Mouse (Mus musculus): ENCODE results near the gene Hip1.

DNA sequence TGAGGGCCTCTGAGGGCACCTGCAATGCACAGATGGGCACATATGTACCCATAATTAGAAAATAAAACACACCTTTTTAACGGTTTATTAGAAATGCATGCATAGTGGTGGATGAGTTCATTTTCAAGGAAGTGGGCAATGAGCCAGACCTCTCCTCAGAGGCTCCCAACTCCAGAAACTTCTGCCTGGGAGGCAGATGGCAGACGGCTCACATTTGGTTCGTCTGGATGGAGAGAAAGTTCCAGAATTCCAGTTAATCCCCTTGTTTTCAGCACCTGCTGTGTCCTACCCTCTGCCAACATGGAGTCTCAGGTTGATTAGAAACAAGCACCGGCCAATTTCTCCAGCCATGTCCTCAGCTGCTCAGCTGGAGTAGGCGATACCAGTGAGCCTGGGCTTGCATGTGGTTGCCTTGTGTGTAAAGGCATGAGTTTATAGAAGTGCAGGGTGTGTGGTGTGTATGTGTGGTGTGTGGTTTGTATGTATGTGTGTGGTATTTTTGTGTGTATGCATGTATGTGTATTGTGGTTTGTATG lies 27.5 kb downstream of the Hip1 start:
- TF ChIP-seq POLR2A (IDR thresholded peaks at IDR 0.05; ENCODE audit: borderline replicate concordance, control insufficient read depth, low read depth, low read length) (no peak), CTCF (IDR thresholded peaks at IDR 0.05; ENCODE audit: control insufficient read depth, insufficient read depth, low read length) (no peak)
